Mouse (Mus musculus): ENCODE data around the gene Per1. TPM values are rescaled to one million over a fixed set of nuclear protein-coding genes. Genes with fewer than 3 reads are reported as not detected.

Per1 gene
- polyA plus RNA-seq, 1 experiment from 2014 or later: 6.2 TPM

- peak; percentile 78 for ATAC-seq (replicated peaks; ENCODE audit: insufficient number of reproducible peaks, low FRiP score, low TSS enrichment)
- Histone ChIP-seq H3K27me3 (ENCODE audit: control insufficient read depth, insufficient read depth, low read length) (no peaks in the 10 kb centered on the region), H3K4me1 (ENCODE audit: control insufficient read depth, insufficient read depth, low read length) (peaks cover 40% of the 10 kb centered on the region), H3K4me3 (ENCODE audit: low read depth, low read length) (peak within 1 kb of the TSS; percentile 70), H3K4me2 (peak within 1 kb of the TSS; percentile 61), H3K27ac (ENCODE audit: low read depth, low read length) (peak within 1 kb of the TSS; percentile 89), H3K36me3 (ENCODE audit: control insufficient read depth, insufficient read depth, low read length) (no peaks in the 10 kb centered on the region), H3K9me3 (replicated peaks; ENCODE audit: control insufficient read depth, low read length) (no peaks in the 10 kb centered on the region), H3K9ac (ENCODE audit: low read depth, low read length) (peak within 1 kb of the TSS; percentile 95)
- under 1% methylated on average over 47 of the region's 47 CpGs for WGBS (ENCODE audit: insufficient replicate concordance)
These were observed 24.3 kb upstream of the Per1 start, which contains the start of gene Tmem107 for GRCm38 (mm10) chr11:69070590-69071222. Gene Tmem107, plus strand, starts transcription at chr11:69070806.

DNA sequence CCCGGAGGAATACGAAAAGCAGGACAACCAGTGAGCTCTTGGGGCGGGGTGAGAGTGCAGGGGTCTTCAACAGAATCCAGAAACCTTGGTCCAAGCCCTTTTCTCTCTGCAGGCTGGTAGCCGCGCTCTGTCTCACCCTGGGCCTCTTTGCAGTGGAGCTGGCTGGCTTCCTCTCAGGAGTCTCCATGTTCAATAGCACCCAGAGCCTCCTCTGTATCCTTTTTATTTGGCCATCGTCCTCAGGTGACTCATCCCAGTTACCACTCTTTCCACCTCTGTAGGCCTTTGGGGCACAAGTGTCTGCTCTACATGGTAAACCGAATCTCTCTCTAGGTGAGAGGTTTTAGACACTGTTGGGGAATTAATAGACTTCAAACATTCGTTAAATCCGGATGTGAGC is 23.8 kb upstream of the Per1 start:
- H3K36me3 ChIP-seq (ENCODE audit: control insufficient read depth, insufficient read depth, low read length): no peaks in the 10 kb centered on the region
- H3K9ac ChIP-seq (ENCODE audit: low read depth, low read length): peak overlapping the region; percentile 95
- H3K4me3 ChIP-seq (ENCODE audit: low read depth, low read length): peak overlapping the region; percentile 70
- peak overlapping the region; percentile 61 for H3K4me2 ChIP-seq
- peak overlapping the region; percentile 89 for H3K27ac ChIP-seq (ENCODE audit: low read depth, low read length)
- no peak for ATAC-seq (replicated peaks; ENCODE audit: insufficient number of reproducible peaks, low FRiP score, low TSS enrichment)
- H3K4me1 ChIP-seq (ENCODE audit: control insufficient read depth, insufficient read depth, low read length): peaks cover 36% of the 10 kb centered on the region
- H3K27me3 ChIP-seq (ENCODE audit: control insufficient read depth, insufficient read depth, low read length): no peaks in the 10 kb centered on the region
- no peaks in the 10 kb centered on the region for H3K9me3 ChIP-seq (replicated peaks; ENCODE audit: control insufficient read depth, low read length)
- 27% methylated on average over 9 of the region's 9 CpGs for WGBS (ENCODE audit: insufficient replicate concordance)

DNA sequence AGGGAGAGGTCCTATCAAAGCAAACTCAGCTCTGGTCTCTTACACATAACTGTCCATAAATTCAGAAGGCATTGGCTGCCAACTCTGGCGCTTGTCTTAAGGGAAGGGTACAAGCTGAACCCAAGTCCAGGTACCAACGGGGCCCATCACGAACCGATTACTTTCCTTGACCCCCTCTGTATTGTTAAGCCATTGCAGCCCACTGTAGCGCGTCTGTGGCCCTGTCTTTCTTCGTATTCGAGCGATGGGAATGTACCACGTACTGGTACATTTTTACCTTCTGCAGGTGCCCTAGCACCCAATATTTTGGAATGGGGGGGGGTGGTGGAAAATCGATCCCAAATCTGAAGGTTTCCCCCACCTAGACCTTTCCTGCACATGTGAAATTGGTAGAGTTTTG is 22.8 kb upstream of the Per1 start:
- 81% methylated on average over 11 of the region's 11 CpGs for WGBS (ENCODE audit: insufficient replicate concordance)
- Histone ChIP-seq H3K4me3 (ENCODE audit: low read depth, low read length) (peak overlapping the region; percentile 29; the same call in 1 of the 2 replicates), H3K4me2 (peak overlapping the region; percentile 62), H3K27me3 (ENCODE audit: control insufficient read depth, insufficient read depth, low read length) (no peaks in the 10 kb centered on the region), H3K9me3 (replicated peaks; ENCODE audit: control insufficient read depth, low read length) (no peaks in the 10 kb centered on the region), H3K4me1 (ENCODE audit: control insufficient read depth, insufficient read depth, low read length) (peaks cover 27% of the 10 kb centered on the region), H3K9ac (ENCODE audit: low read depth, low read length) (peak overlapping the region; percentile 88; the same call in 1 of the 2 replicates), H3K36me3 (ENCODE audit: control insufficient read depth, insufficient read depth, low read length) (no peaks in the 10 kb centered on the region), H3K27ac (ENCODE audit: low read depth, low read length) (peak overlapping the region; percentile 91; the same call in 1 of the 2 replicates)
- ATAC-seq (replicated peaks; ENCODE audit: insufficient number of reproducible peaks, low FRiP score, low TSS enrichment): no peak

GRCm38 (mm10) chr11:69072666-69073064 is 22.4 kb upstream of the Per1 start:
- Histone ChIP-seq H3K9me3 (replicated peaks; ENCODE audit: control insufficient read depth, low read length) (no peaks in the 10 kb centered on the region), H3K36me3 (ENCODE audit: control insufficient read depth, insufficient read depth, low read length) (no peaks in the 10 kb centered on the region), H3K9ac (ENCODE audit: low read depth, low read length) (peak overlapping the region; percentile 88), H3K4me2 (peak overlapping the region; percentile 62), H3K27ac (ENCODE audit: low read depth, low read length) (peak overlapping the region; percentile 91), H3K27me3 (ENCODE audit: control insufficient read depth, insufficient read depth, low read length) (no peaks in the 10 kb centered on the region), H3K4me1 (ENCODE audit: control insufficient read depth, insufficient read depth, low read length) (peaks cover 23% of the 10 kb centered on the region), H3K4me3 (ENCODE audit: low read depth, low read length) (peak overlapping the region; percentile 29)
- ATAC-seq (replicated peaks; ENCODE audit: insufficient number of reproducible peaks, low FRiP score, low TSS enrichment): no peak
- WGBS (ENCODE audit: insufficient replicate concordance): 10% methylated on average over 9 of the region's 9 CpGs

- peak; percentile 31; the same call in 1 of the 2 replicates for ATAC-seq (replicated peaks; ENCODE audit: insufficient number of reproducible peaks, low FRiP score, low TSS enrichment)
- 0% methylated on average over 14 of the region's 14 CpGs for WGBS (ENCODE audit: insufficient replicate concordance)
- peak overlapping the region; percentile 29 for H3K4me3 ChIP-seq (ENCODE audit: low read depth, low read length)
- no peaks in the 10 kb centered on the region for H3K9me3 ChIP-seq (replicated peaks; ENCODE audit: control insufficient read depth, low read length)
- H3K4me1 ChIP-seq (ENCODE audit: control insufficient read depth, insufficient read depth, low read length): peaks cover 22% of the 10 kb centered on the region
- no peaks in the 10 kb centered on the region for H3K27me3 ChIP-seq (ENCODE audit: control insufficient read depth, insufficient read depth, low read length)
- H3K4me2 ChIP-seq: peak overlapping the region; percentile 62
- peak overlapping the region; percentile 91 for H3K27ac ChIP-seq (ENCODE audit: low read depth, low read length)
- peak overlapping the region; percentile 88 for H3K9ac ChIP-seq (ENCODE audit: low read depth, low read length)
- H3K36me3 ChIP-seq (ENCODE audit: control insufficient read depth, insufficient read depth, low read length): no peaks in the 10 kb centered on the region
These were observed 21.7 kb upstream of the Per1 start for GRCm38 (mm10) chr11:69073065-69073888.

DNA sequence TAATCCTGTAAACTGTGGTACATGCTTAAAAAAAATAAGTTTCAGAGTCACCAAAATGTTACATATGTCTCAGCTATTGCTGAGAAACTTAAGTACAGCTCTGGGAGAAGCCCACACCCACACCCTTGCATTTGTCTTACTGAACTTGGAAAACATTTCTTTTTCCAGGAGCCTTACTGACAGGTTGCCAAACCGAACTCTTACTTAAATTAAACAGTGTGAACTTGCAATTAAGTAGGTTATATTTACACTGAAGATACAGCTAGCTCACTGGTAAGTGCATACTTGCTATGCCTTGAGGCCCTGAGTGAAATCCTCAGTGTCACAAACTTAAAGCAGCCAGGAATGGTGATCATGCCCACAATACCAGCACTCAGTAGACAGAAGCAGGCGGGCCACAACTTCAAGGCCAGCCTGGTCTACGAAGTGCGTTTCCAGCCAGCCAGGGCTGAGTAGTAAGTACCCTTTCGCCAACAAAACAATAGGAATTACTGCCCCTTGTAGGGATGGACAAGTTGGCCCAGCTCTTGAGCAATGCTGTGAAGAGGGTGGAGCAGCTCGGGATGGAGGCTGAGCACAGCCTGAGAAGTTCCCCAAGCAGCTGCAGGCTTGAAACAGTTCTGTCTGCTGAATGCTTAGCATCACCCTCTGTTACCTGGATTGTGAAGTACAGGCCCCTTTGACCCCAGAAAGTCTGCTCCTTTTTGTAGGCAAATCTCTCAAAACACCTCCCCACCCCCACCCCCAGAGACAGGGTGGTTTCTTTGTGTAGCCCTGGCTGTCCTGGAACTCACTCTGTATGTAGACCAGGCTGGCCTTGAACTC is 20.9 kb upstream of the Per1 start:
- Histone ChIP-seq H3K4me2 (no peak overlapping the region; the same call in 1 of the 2 replicates), H3K9ac (ENCODE audit: low read depth, low read length) (no peak overlapping the region), H3K9me3 (replicated peaks; ENCODE audit: control insufficient read depth, low read length) (no peaks in the 10 kb centered on the region), H3K4me3 (ENCODE audit: low read depth, low read length) (no peak overlapping the region), H3K27ac (ENCODE audit: low read depth, low read length) (no peak overlapping the region), H3K36me3 (ENCODE audit: control insufficient read depth, insufficient read depth, low read length) (no peaks in the 10 kb centered on the region), H3K4me1 (ENCODE audit: control insufficient read depth, insufficient read depth, low read length) (peaks cover 22% of the 10 kb centered on the region), H3K27me3 (ENCODE audit: control insufficient read depth, insufficient read depth, low read length) (no peaks in the 10 kb centered on the region)
- no peak for ATAC-seq (replicated peaks; ENCODE audit: insufficient number of reproducible peaks, low FRiP score, low TSS enrichment)
- 50% methylated on average over 6 of the region's 6 CpGs for WGBS (ENCODE audit: insufficient replicate concordance)

DNA sequence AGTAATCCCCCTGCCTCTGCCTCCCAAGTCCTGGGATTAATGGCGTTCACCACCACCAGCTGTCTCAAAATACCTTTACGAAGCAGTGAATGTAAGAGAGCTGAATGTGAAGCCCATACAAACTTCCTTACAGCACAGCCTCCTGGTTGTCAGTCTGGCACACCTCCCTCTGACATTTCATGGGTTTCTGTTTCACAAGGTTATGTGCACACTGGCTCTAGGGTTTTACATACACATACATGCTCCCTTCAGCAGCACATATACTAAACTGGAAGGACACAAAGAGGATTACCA is 20.3 kb upstream of the Per1 start:
- Histone ChIP-seq H3K4me2 (no peak overlapping the region), H3K4me1 (ENCODE audit: control insufficient read depth, insufficient read depth, low read length) (peaks cover 21% of the 10 kb centered on the region), H3K4me3 (ENCODE audit: low read depth, low read length) (no peak overlapping the region), H3K27ac (ENCODE audit: low read depth, low read length) (no peak overlapping the region), H3K27me3 (ENCODE audit: control insufficient read depth, insufficient read depth, low read length) (no peaks in the 10 kb centered on the region), H3K9ac (ENCODE audit: low read depth, low read length) (no peak overlapping the region), H3K9me3 (replicated peaks; ENCODE audit: control insufficient read depth, low read length) (no peaks in the 10 kb centered on the region), H3K36me3 (ENCODE audit: control insufficient read depth, insufficient read depth, low read length) (no peaks in the 10 kb centered on the region)
- WGBS (ENCODE audit: insufficient replicate concordance): 46% methylated on average over 2 of the region's 2 CpGs
- no peak for ATAC-seq (replicated peaks; ENCODE audit: insufficient number of reproducible peaks, low FRiP score, low TSS enrichment)

GRCm38 (mm10) chr11:69075764-69076479 is 19.1 kb upstream of the Per1 start:
- H3K4me2 ChIP-seq: no peak overlapping the region
- H3K36me3 ChIP-seq (ENCODE audit: control insufficient read depth, insufficient read depth, low read length): no peaks in the 10 kb centered on the region
- H3K4me1 ChIP-seq (ENCODE audit: control insufficient read depth, insufficient read depth, low read length): peaks cover 17% of the 10 kb centered on the region
- H3K27me3 ChIP-seq (ENCODE audit: control insufficient read depth, insufficient read depth, low read length): no peaks in the 10 kb centered on the region
- no peak overlapping the region for H3K27ac ChIP-seq (ENCODE audit: low read depth, low read length)
- H3K9ac ChIP-seq (ENCODE audit: low read depth, low read length): no peak overlapping the region
- no peaks in the 10 kb centered on the region for H3K9me3 ChIP-seq (replicated peaks; ENCODE audit: control insufficient read depth, low read length)
- ATAC-seq (replicated peaks; ENCODE audit: insufficient number of reproducible peaks, low FRiP score, low TSS enrichment): no peak
- WGBS (ENCODE audit: insufficient replicate concordance): 48% methylated on average over 8 of the region's 9 CpGs
- H3K4me3 ChIP-seq (ENCODE audit: low read depth, low read length): no peak overlapping the region

Measured in heart, embryonic 11.5 days (tissue).